Mouse (Mus musculus): ENCODE measurements at regions not wholly inside any gene's neighbourhood (a gene's known extent, or its start where the extent isn't known, plus 50 kb on each side); places are given as distances from the start of the nearest gene placed in this dataset.

- DNase-seq, result no peak
Observed at GRCm38 (mm10) chr3:34593279-34593678, 56.9 kb upstream of the Sox2 start.

GRCm38 (mm10) chr3:34577896-34578530 lies 72.2 kb upstream of the Sox2 start:
- DNase-seq, result no peak

- no peak for DNase-seq
Observed at GRCm38 (mm10) chr3:34577115-34577514, 73.1 kb upstream of the Sox2 start.

GRCm38 (mm10) chr3:34576159-34576558 lies 74.0 kb upstream of the Sox2 start:
- DNase-seq, result no peak

- DNase-seq, result no peak
Observed at GRCm38 (mm10) chr3:34574711-34575350, 75.4 kb upstream of the Sox2 start.

GRCm38 (mm10) chr3:34573312-34573711 lies 76.9 kb upstream of the Sox2 start:
- no peak for DNase-seq

- peak; percentile 56 to 63 for DNase-seq
Observed at GRCm38 (mm10) chr3:34572081-34572480, 78.1 kb upstream of the Sox2 start.

- no peak for DNase-seq
Observed at GRCm38 (mm10) chr3:34571630-34572029, 78.6 kb upstream of the Sox2 start.

GRCm38 (mm10) chr3:34569998-34570397 lies 80.2 kb upstream of the Sox2 start:
- no peak for DNase-seq

DNA sequence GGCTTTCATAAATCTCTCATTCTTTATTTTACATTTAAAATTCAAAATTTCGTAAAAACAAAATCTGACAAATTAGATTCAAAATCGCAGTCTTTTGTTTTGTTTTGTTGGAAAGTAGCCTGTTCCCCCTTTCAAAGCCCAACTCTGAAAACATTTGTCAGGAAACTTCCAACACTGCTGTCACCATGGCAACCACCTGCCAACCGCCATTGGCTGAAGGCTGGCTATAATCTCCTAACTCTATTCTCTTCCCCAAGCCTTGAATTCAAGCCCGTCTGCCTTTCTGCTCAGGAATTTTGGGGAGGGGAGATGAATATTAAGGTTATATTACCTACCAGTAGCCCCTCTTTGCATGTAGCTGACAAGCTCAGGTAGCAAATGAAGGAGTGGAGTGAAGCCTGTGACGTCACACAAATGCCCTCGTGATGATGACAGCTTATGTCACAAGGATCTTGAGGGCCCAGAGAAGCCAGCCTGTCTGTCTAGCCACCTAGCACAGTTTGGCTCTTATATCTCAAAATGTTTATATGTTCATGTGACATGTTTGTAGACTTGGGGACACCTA lies 82.0 kb upstream of the Sox2 start:
- no peak for DNase-seq

GRCm38 (mm10) chr3:34565386-34565785 lies 84.8 kb upstream of the Sox2 start:
- DNase-seq, result no peak

DNA sequence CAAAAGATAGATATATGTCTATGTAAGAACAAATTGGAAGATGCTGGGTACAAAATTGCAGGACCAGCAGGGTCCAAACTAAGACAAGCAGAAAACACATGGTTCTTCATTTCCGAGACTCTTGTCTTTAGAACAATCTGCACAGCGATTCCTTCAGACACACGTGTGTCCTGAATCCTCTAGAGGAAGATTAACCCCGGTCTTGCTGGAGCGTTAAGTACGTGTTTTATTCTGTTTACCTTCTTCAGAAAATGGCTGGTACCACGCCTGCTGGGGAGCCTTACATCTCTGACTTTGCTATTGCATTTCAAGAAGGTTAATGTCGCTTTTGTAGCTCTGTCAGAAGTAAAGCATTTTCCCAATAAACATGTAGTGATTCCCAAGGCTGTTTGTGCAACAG lies 87.3 kb upstream of the Sox2 start:
- DNase-seq, result no peak

GRCm38 (mm10) chr3:34561709-34562108 lies 88.5 kb upstream of the Sox2 start:
- no peak for DNase-seq

- DNase-seq, result no peak
Observed at GRCm38 (mm10) chr3:34559841-34560703, 90.1 kb upstream of the Sox2 start.

- no peak for DNase-seq
Observed at GRCm38 (mm10) chr3:34558821-34559520, 91.2 kb upstream of the Sox2 start.

DNA sequence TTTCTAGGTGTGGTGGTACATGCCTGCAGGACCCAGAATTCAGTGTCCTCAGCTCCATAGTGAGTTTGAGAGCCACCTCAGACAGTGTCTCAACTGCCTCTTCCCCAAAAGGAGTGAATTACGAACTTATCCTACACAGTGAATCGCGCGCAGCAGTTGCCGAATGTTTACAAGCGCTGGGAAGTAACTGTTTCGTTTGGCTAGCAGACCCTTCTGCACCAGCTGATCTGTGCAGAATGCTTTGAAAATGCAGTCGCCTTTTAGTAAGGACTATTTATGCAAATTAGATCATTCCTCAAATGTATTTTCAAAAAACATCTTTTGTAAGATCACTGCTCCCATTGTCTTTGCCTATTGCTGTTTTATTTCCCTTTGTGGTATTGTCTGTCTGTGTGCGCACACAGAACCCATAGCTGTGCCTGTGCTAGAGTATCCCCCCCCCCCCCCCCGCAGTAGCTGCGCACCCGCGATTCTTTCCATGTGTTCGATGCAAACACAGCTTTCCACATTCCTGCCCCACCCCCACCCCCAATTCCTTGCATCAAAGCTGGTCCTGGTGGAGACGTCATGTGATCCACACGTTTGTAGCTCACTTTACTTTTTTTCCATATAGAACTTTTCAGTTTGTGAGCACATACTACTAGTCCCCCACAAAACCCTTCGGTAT lies 97.5 kb upstream of the Sox2 start:
- no peak for DNase-seq

DNA sequence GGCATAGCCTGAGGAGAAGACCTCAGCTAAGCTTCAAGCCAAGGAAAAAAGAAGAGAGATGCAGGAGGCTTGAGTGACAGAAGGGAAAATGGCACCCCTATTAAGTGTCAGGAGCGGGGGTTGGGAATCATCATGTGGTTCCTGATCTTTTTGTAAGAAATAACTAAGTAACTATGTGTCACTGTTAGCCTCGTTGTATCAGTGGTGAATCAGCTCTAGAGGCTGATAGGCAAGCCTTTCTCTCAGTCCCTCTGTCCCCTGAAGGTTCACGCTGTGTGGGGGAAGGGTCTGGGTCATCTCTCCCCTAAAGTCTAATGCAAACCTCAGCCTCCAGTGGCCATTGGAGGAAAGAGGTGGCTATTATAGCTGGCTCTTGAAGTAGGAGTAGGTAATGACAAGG lies 99.1 kb upstream of the Sox2 start:
- no peak for DNase-seq

DNA sequence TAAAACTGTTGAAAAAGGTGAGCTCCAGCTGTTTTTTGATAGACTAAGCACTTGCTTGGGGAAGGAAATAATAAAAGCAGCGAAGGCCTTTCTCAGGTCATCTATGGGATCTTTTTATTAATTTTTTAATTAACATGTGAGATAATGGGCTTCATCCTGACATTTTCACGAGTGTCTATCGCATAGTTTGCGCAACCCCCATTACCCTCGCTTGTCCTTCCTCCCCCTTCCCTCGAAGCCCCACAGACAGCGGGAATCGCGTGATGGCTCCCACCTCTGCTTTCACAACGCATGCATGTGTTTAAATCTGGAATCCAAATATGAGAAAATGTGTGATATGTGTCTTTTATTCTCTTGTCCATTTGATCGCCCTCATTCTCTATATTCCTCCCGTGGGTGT lies 100.0 kb upstream of the Sox2 start:
- no peak for DNase-seq

- DNase-seq, result no peak
Observed at GRCm38 (mm10) chr3:34532451-34532850, 117.8 kb upstream of the Sox2 start.

GRCm38 (mm10) chr3:34531836-34532235 lies 118.4 kb upstream of the Sox2 start:
- DNase-seq, result no peak

DNA sequence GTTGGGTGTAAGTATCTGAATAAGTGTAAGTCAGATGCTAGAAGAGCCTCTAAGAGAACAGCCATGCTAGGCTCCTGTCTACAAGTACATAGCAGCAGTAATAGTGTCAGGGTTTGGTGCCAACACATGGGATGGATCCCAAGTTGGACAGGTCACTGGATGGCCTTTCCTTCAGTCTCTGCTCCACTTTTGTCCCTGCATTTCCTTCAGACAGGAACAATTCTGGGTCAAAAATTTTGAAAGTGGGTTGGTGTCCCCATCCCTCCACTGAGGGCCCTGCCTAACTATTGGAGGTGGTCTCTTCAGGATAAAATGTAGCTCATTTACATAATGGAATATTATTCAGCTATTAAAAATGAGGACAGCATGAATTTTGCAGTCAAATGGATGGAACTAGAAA lies 122.7 kb upstream of the Sox2 start:
- no peak for DNase-seq

DNA sequence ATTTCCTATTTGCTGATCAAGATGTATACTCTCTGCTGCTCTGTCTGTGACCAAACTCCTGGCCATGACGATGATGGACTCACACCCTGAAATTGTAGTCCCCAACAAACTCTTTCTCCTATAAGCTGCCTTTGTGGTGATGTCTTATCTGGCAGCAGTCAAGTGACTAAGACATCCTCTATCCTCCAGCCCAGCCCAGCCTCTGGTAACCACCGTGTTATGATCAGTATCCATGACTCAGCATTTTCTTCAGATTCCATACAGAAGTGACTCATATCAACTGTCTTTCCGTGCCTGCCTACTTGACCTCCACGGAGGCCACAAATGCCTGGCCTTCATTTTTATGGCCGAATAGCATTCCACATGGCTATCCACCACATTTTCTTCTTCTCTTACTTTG lies 124.5 kb upstream of the Sox2 start:
- DNase-seq, result no peak
